Mouse (Mus musculus) testis, adult 2 months (tissue): Measurements from ENCODE around the gene Tjp1.

Source experiments
- CTCF ChIP-seq: fragments of 200-500 bp; IDR thresholded peaks from 2 replicates; pipeline ENCODE4 v1.5.1; 2012; ENCODE audit warnings: low read depth, mild to moderate bottlenecking, inconsistent platforms, low read length, moderate library complexity; ENCODE audit not compliant: control insufficient read depth, insufficient read depth, insufficient replicate concordance
- POLR2A ChIP-seq: fragments of 200-500 bp; IDR thresholded peaks from 2 replicates; pipeline ENCODE4 v1.6.1; 2012; ENCODE audit warnings: low read depth, mild to moderate bottlenecking, inconsistent platforms, low read length, moderate library complexity; ENCODE audit not compliant: control insufficient read depth

DNA sequence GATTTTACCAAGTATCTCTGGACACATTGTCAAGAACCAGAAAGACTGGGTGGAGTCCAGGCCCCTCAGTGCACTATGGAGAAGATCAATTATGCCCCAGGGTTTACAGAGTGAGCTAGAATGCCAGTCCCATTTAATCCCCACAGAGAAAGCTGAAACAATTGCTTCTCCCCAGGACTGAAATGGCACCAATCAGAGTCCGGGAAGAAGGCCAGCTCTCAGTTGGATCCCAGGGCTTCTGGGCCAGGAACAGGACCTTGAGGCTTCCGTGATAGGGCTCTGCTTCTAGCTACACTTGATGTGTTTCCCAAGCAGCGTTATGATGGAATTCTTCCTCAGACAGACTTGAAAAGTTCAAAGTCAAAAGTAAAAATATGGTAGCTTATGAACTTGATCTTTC, 18.2 kb downstream of the Tjp1 start:
- TF ChIP-seq POLR2A (no peak), CTCF (no peak)
